In the genomic region with DNA sequence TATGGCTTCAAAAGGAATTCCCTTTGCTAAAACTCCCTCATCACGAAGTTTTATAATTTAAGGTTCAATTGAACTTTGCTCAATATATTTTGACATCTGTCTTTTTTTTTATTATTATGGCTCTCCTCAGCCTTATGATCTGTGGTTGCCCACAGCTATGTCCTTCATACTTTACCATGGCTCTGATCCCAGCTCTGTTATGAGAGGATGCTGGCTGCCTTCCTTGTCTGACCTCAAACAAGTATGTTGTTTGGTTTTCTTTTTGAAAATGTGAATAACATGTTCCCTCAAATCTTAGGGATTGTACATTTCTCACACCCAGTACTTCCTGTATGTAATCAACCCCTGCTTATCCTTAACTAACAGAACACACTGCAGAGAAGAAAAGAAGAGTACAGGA, we compare ENCODE assay signal across 21 mouse cellular contexts. TPM values are rescaled to one million over a fixed set of nuclear protein-coding genes. Genes with fewer than 3 reads are reported as not detected.
"Had no signal": no experiment of that assay in that cellular context is flagged by ENCODE, and none has a peak within 500 bp of the region (broad histone marks: within the 10 kb centered on the region; RNA-seq: fewer than 3 reads in every experiment).

No protein-coding gene starts in this region.

- DNase-seq: layer of hippocampus, adult 9-11 months; layer of hippocampus, postnatal 36 days; retina, postnatal 1 day; right cerebral cortex, postnatal 4 days; spleen, adult 18-20 months; thymus, adult 18-20 months; thymus, postnatal 14 days had no signal

- H3K4me2 ChIP-seq: limb, embryonic 15.5 days; liver, embryonic 12.5 days; midbrain, embryonic 11.5 days; neural tube, embryonic 13.5 days had no signal

- H3K9ac ChIP-seq: limb, embryonic 15.5 days; liver, embryonic 12.5 days; neural tube, embryonic 13.5 days had no signal

- H3K27me3 ChIP-seq: limb, embryonic 15.5 days; liver, embryonic 12.5 days; megakaryocyte, embryonic 14.5 days; neural tube, embryonic 13.5 days had no signal

- H3K9me3 ChIP-seq: limb, embryonic 15.5 days; liver, embryonic 12.5 days; neural tube, embryonic 13.5 days had no signal

- H3K36me3 ChIP-seq: limb, embryonic 15.5 days; liver, embryonic 12.5 days; neural tube, embryonic 13.5 days had no signal

- H3K4me1 ChIP-seq: limb, embryonic 15.5 days; liver, embryonic 12.5 days; megakaryocyte, embryonic 14.5 days; neural tube, embryonic 13.5 days had no signal

- H3K4me3 ChIP-seq: limb, embryonic 15.5 days; liver, embryonic 12.5 days; megakaryocyte, embryonic 14.5 days; neural tube, embryonic 13.5 days had no signal

- ATAC-seq: intestine, embryonic 16.5 days; liver, embryonic 12.5 days; midbrain, embryonic 16.5 days had no signal

- H3K27ac ChIP-seq: limb, embryonic 15.5 days; liver, embryonic 12.5 days; macrophage; neural tube, embryonic 13.5 days had no signal

RNA-seq across cellular contexts. Expression of a gene that starts 20.1 kb away (rescaled TPM):
- total RNA-seq: layer of hippocampus, adult 18-20 months; layer of hippocampus, postnatal 36 days; left cerebral cortex, adult 8-10 months; left cerebral cortex, postnatal 25 days had no signal
- polyA plus RNA-seq: intestine, embryonic 16.5 days; limb, embryonic 11.5 days; liver, embryonic 12.5 days; liver, embryonic 16.5 days; macrophage; midbrain, embryonic 11.5 days; midbrain, embryonic 16.5 days; neural tube, embryonic 13.5 days had no signal

RNA-seq across cellular contexts. Expression of a gene that starts 26.9 kb away (rescaled TPM):
- total RNA-seq: layer of hippocampus, adult 18-20 months; layer of hippocampus, postnatal 36 days; left cerebral cortex, adult 8-10 months; left cerebral cortex, postnatal 25 days had no signal
- polyA plus RNA-seq: intestine, embryonic 16.5 days; kidney, embryonic 14.5 days; limb, embryonic 11.5 days; limb, embryonic 15.5 days; liver, embryonic 12.5 days; liver, embryonic 16.5 days; macrophage; midbrain, embryonic 11.5 days; midbrain, embryonic 16.5 days; neural tube, embryonic 13.5 days had no signal

RNA-seq across cellular contexts. Expression of a gene that starts 58.9 kb away (rescaled TPM):
- polyA plus RNA-seq: macrophage; midbrain, embryonic 11.5 days had no signal
